Mouse (Mus musculus) bone marrow macrophage, adult 2 months (primary cell): ENCODE data around the gene Gsn.

Source experiments
- CTCF ChIP-seq: IDR thresholded peaks from 2 replicates; pipeline ENCODE4 v1.5.1; 2012; ENCODE audit warnings: low read depth, mild to moderate bottlenecking, low read length, moderate library complexity
- POLR2A ChIP-seq: IDR thresholded peaks from 2 replicates; pipeline ENCODE4 v1.6.1; 2012; ENCODE audit warnings: mild to moderate bottlenecking, low read depth, low read length, borderline replicate concordance

DNA sequence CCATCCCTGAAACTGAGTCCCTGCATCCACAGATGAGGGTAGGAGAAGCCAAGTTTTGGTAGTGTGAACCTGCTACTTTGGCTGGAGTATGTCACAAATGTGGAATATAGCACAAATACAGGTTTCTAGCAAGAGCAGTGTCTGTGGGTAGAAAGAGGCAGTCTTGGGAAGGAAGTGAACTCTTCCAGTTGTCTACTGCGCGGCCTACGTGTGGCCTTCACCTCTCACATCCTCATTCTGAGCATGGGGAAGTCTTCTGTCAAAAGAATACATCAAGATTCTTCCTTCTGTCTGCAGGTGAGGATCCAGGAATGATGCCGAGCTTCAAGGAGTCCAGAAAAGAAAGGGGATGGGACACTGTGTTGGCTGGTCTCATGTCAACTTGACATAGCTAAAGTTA, 2.4 kb upstream of the Gsn start:
- TF ChIP-seq CTCF (no peak), POLR2A (no peak)
